Mouse (Mus musculus): Measurements from ENCODE around the gene Txnrd1. TPM values are rescaled to one million over a fixed set of nuclear protein-coding genes. Genes with fewer than 3 reads are reported as not detected.
A peak's percentile ranks its signal among the peaks of the same experiment; 100 is the strongest.

The Txnrd1 gene
- total RNA-seq, 2 experiments from 2014 or later = 88.4 to 96.8 TPM

- no peak for DNase-seq
These were observed 80.0 kb downstream of the Txnrd1 start for GRCm38 (mm10) chr10:82913772-82914171.

DNA sequence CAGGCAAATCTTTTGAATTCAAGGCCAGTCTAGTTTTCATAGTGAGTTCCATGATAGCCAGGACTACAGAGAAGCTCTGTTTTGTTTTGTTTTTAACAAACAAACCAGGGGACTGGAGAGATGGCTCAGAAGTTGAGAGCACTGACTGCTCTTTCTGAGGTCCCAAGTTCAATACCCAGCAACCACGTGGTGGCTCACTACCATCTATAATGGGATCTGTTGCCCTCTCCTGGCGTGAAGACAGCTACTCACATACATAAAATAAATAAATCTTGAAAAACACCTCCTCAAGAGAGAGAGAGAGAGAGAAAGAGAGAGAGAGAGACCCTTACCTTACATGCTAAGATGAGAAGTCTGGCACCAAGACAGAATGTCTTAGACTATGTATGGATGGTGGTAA is 84.9 kb downstream of the Txnrd1 start:
- DNase-seq = no peak

DNA sequence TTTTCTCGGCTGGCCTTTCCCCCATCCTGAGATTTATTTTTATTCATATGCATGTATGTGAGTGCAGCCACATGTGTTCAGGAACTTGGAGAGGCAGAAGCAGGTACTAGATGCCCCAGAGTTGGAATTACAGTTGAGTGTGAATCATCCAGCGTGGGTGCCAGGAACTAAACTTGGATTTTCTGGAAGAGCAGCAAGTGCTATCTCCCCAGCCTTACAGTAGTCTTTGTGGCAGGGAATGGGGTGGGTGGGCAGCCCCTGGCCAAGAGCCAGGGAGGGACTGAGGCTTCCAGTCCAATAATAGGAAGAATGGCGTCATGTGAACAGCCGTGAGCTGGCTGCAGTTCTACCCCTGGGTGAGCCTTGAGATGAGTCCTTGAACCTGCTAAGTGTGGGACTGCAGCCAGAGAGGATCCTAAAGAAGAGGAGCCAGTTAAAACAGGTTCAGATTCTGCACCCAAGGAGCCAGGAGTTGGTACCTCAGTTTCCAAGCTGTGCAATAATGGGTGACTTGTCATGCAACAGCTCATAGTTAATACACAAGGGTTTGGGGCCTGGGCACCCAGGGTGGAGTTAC is 85.7 kb downstream of the Txnrd1 start:
- peak; percentile 45 for DNase-seq

DNA sequence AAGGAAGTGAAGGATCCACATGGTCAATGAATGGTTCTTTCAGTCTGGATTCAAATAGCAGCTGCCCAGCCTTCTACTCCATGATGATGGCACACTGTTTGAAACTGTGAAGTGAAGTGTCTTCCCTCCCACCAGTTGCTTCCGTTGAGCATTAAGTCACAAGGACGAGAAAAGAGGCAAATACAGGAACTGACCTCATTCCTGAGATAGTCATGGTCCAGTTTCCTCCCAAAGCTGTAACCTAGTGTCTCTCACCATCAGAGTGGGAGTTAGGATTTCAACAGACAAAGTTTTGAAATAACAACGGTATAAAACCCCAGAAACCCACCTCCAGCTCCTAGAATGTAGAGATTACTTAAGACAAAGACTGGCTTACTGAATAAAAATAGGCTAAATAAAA is 89.8 kb downstream of the Txnrd1 start:
- DNase-seq = no peak

- no peak for DNase-seq
These were observed 91.0 kb downstream of the Txnrd1 start for GRCm38 (mm10) chr10:82924750-82925149.

- DNase-seq = no peak
These were observed 91.9 kb downstream of the Txnrd1 start for GRCm38 (mm10) chr10:82925624-82926023.

- no peak for DNase-seq
These were observed 101.4 kb downstream of the Txnrd1 start for GRCm38 (mm10) chr10:82935018-82935633.

GRCm38 (mm10) chr10:82935774-82936173 is 102.0 kb downstream of the Txnrd1 start:
- DNase-seq = no peak

Other genes with a start within 250 kb of the Txnrd1 start
- gene 1190007I07Rik, start 210.7 kb upstream of the Txnrd1 start, total RNA-seq (2021) = 10 to 100 TPM; 38.1 to 43.4 TPM
- gene Tdg, start 204.1 kb upstream of the Txnrd1 start, total RNA-seq (2021) = 10 to 100 TPM; 35.1 to 37.1 TPM
- 1 to 10 TPM; 3.5 to 5.0 TPM for gene Glt8d2, start 143.3 kb upstream of the Txnrd1 start, total RNA-seq (2021)
- 10 to 100 TPM; 26.7 to 31.3 TPM for gene Hcfc2, start 137.8 kb upstream of the Txnrd1 start, total RNA-seq (2021)
- 10 to 100 TPM; 26.4 to 28.8 TPM for gene Nfyb, start 69.8 kb upstream of the Txnrd1 start, total RNA-seq (2021)
- gene Eid3, start 32.7 kb downstream of the Txnrd1 start, total RNA-seq (2021) = 1 to 10 TPM; 1.7 to 4.2 TPM
- gene Chst11, start 151.5 kb downstream of the Txnrd1 start, total RNA-seq (2021) = 10 to 100 TPM; 23.2 to 23.3 TPM